Comparison of ENCODE assay signal across 8 mouse cellular contexts in genomic region chr13:99093269-99093668, GRCm38 (mm10).
DNase-seq lines count a peak whose midpoint lies in the region; ATAC-seq lines count a peak whose summit lies in the region.

No protein-coding gene starts in this region.

- peak; percentile 86 for DNase-seq in R1 (ENCODE audit: low read depth, low spot score)
- DNase-seq in cerebellum, postnatal 25 days: peak; percentile 58 to 78
- peak; percentile 75 to 84 for DNase-seq in frontal cortex, postnatal 36 days (ENCODE audit: low spot score in 2 of 2)
- DNase-seq in hindbrain, embryonic 14.5 days (ENCODE audit: low spot score): peak; percentile 83
- peak; percentile 76 to 78 for DNase-seq in layer of hippocampus, postnatal 36 days
- peak; percentile 86 for DNase-seq in lung, postnatal 36 days
- DNase-seq in retina, postnatal 1 day: peak; percentile 87
- peak; percentile 88 for DNase-seq in thymus, postnatal 4 days

- peak overlapping the region; percentile 1; the same call in 1 of the 2 replicates for H3K9ac ChIP-seq in hindbrain, embryonic 14.5 days

- no peaks in the 10 kb centered on the region for H3K9me3 ChIP-seq in hindbrain, embryonic 14.5 days (ENCODE audit: control insufficient read depth, low read length)

- 15% methylated on average over 9 of the region's 9 CpGs for WGBS in hindbrain, embryonic 14.5 days

- H3K4me1 ChIP-seq in hindbrain, embryonic 14.5 days (replicated peaks; ENCODE audit: control insufficient read depth, insufficient read depth, low read length): peaks cover 22% of the 10 kb centered on the region

- H3K36me3 ChIP-seq in hindbrain, embryonic 14.5 days (replicated peaks; ENCODE audit: control insufficient read depth, insufficient read depth): no peaks in the 10 kb centered on the region

- peak overlapping the region; percentile 66 for H3K27ac ChIP-seq in hindbrain, embryonic 14.5 days

- H3K27me3 ChIP-seq in hindbrain, embryonic 14.5 days (ENCODE audit: control insufficient read depth, insufficient read depth, low read length): no peaks in the 10 kb centered on the region

- H3K4me2 ChIP-seq in hindbrain, embryonic 14.5 days (replicated peaks): peak overlapping the region; percentile 27; the same call in 1 of the 2 replicates

- ATAC-seq in hindbrain, embryonic 14.5 days (ENCODE audit: low FRiP score): peak; percentile 93

- H3K4me3 ChIP-seq in hindbrain, embryonic 14.5 days (replicated peaks; ENCODE audit: low read length): no peak overlapping the region
